Mouse (Mus musculus): ENCODE data around the gene Dpp10. TPM values are rescaled to one million over a fixed set of nuclear protein-coding genes. Genes with fewer than 3 reads are reported as not detected.

Gene Dpp10
- 43.6 and 45.1 TPM in 2 replicates for total RNA-seq (2014; rRNA removed)
- polyA plus RNA-seq (2015; fragmentation: Nextera tagmentation; extraction: Ambion mirVana), result 22.9 and 23.3 TPM in 2 replicates

DNA sequence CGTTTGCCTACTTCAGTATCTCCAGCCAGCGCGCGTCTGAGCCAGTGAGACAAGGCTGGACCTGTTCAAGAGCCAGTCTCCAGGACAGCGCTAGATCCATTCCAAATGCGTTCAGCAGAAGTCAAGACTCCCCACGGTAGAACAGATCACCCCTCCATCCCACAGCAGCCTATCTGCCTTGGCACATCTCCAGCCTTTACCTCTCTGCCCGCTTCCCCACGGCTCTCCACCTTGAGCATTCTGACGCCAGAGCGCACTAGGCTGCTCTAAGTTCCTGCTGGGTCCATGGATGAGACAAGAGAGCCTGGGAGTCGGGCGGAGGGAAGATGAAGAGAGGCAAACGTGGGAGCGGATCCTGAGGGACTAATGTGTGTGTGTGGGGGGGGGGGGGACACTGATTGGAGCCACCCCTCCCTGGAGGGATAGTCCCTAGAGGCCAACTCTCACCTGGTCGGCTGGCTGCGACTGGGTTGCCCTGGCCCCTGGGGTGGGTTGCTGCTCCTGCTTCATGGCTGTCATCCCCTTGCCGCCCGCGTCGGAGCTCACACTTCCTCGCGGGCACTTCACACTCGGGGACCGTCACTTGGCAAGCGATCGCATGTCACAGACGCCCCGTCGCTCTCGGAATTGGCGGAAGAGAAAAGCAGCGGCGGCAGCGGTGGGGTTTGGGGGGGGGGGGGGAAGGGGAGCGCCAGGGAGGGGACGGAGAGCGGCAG, at the start of gene Dpp10:
Gene Dpp10 (minus strand): TSS at position 635 of the 716 bp plus-strand sequence.
- 2% methylated on average over 32 of the region's 38 CpGs for WGBS
- H3K4me1 ChIP-seq (ENCODE audit: insufficient read depth, low read length), result no peaks in the 10 kb centered on the region
- H3K9ac ChIP-seq (replicated peaks; ENCODE audit: low read length), result peak within 1 kb of the TSS; percentile 71
- peak within 1 kb of the TSS; percentile 70 for H3K4me2 ChIP-seq (ENCODE audit: low read depth, low read length)
- peak within 1 kb of the TSS; percentile 66 for H3K4me3 ChIP-seq (ENCODE audit: low read length)
- H3K27me3 ChIP-seq (ENCODE audit: insufficient read depth, low read length), result no peaks in the 10 kb centered on the region
- ATAC-seq (peak; percentile 57), DNase-seq (ENCODE audit: low spot score) (peak; percentile 69)
- H3K27ac ChIP-seq, result peak within 1 kb of the TSS; percentile 84
- no peaks in the 10 kb centered on the region for H3K36me3 ChIP-seq (ENCODE audit: insufficient read depth, low read length)
- H3K9me3 ChIP-seq (ENCODE audit: low read length), result no peaks in the 10 kb centered on the region
- no peak for TF ChIP-seq CTCF (IDR thresholded peaks at IDR 0.05; ENCODE audit: low read depth)

DNA sequence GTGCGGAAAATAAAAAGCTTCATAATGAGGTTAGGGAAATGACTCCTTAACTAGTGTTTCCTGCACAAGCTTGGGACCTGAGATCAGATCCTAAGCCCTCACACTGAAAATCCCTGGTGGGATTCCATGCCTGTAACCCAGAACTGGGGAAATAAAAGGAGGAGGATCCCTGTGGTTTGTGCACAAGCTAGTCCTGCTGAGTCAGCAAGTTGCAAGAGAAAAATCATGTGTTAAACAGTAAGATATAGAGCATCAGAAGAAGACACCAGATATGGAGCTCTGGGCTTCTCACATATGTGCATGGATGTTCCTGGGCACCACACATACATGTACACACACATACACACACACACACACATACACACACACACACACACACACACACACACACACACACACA, 3.2 kb upstream of the Dpp10 start:
- ATAC-seq (no peak), DNase-seq (ENCODE audit: low spot score) (no peak)
- Histone ChIP-seq H3K36me3 (ENCODE audit: insufficient read depth, low read length) (no peaks in the 10 kb centered on the region), H3K27ac (no peak overlapping the region), H3K4me2 (ENCODE audit: low read depth, low read length) (no peak overlapping the region), H3K9me3 (ENCODE audit: low read length) (no peaks in the 10 kb centered on the region), H3K27me3 (ENCODE audit: insufficient read depth, low read length) (no peaks in the 10 kb centered on the region), H3K4me1 (ENCODE audit: insufficient read depth, low read length) (no peaks in the 10 kb centered on the region), H3K4me3 (ENCODE audit: low read length) (no peak overlapping the region), H3K9ac (replicated peaks; ENCODE audit: low read length) (no peak overlapping the region)
- 95% methylated on average over 1 of the region's 1 CpGs for WGBS
- TF ChIP-seq CTCF (IDR thresholded peaks at IDR 0.05; ENCODE audit: low read depth), result no peak

- Histone ChIP-seq H3K27ac (peak overlapping the region; percentile 84), H3K9ac (replicated peaks; ENCODE audit: low read length) (peak overlapping the region; percentile 71), H3K36me3 (ENCODE audit: insufficient read depth, low read length) (no peaks in the 10 kb centered on the region), H3K4me1 (ENCODE audit: insufficient read depth, low read length) (no peaks in the 10 kb centered on the region), H3K4me3 (ENCODE audit: low read length) (peak overlapping the region; percentile 66), H3K4me2 (ENCODE audit: low read depth, low read length) (peak overlapping the region; percentile 70), H3K27me3 (ENCODE audit: insufficient read depth, low read length) (no peaks in the 10 kb centered on the region), H3K9me3 (ENCODE audit: low read length) (no peaks in the 10 kb centered on the region)
- TF ChIP-seq CTCF (IDR thresholded peaks at IDR 0.05; ENCODE audit: low read depth), result peak; percentile 41
- peak; percentile 91 for ATAC-seq
- WGBS, result under 1% methylated on average over 36 of the region's 44 CpGs
- DNase-seq (ENCODE audit: low spot score), result peak; percentile 85
Measured at GRCm38 (mm10) chr1:124045761-124046300, 472 bp upstream of the Dpp10 start.

GRCm38 (mm10) chr1:124044161-124044560, 1.2 kb downstream of the Dpp10 start:
- Histone ChIP-seq H3K36me3 (ENCODE audit: insufficient read depth, low read length) (no peaks in the 10 kb centered on the region), H3K27ac (peak overlapping the region; percentile 84; the same call in 1 of the 2 replicates), H3K4me2 (ENCODE audit: low read depth, low read length) (peak overlapping the region; percentile 70), H3K4me1 (ENCODE audit: insufficient read depth, low read length) (no peaks in the 10 kb centered on the region), H3K9me3 (ENCODE audit: low read length) (no peaks in the 10 kb centered on the region), H3K4me3 (ENCODE audit: low read length) (peak overlapping the region; percentile 66), H3K27me3 (ENCODE audit: insufficient read depth, low read length) (no peaks in the 10 kb centered on the region), H3K9ac (replicated peaks; ENCODE audit: low read length) (peak overlapping the region; percentile 71)
- DNase-seq (ENCODE audit: low spot score) (peak; percentile 33), ATAC-seq (no peak)
- 7% methylated on average over 12 of the region's 12 CpGs for WGBS
- TF ChIP-seq CTCF (IDR thresholded peaks at IDR 0.05; ENCODE audit: low read depth), result no peak

DNA sequence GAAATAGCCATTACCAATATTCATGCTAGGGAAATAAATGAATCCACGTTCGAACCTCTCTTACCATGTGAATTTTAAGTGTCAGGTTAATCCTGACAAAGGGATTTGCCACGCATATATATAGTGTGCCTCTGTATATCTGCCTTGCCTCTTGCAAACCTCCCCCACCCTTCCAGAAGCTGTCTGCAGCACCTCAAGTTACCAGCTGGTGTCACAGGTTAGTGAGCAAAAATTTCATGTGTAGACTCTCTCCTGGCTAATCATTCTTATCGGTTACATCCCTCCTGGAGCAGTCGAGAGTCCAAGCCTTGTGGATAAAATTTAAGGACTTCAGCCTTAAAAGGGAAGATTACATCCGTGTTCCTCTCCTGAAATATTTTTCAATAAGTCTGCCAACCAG, 1.9 kb downstream of the Dpp10 start:
- DNase-seq (ENCODE audit: low spot score) (peak; percentile 59), ATAC-seq (no peak)
- Histone ChIP-seq H3K36me3 (ENCODE audit: insufficient read depth, low read length) (no peaks in the 10 kb centered on the region), H3K9me3 (ENCODE audit: low read length) (no peaks in the 10 kb centered on the region), H3K4me2 (ENCODE audit: low read depth, low read length) (peak overlapping the region; percentile 70), H3K4me1 (ENCODE audit: insufficient read depth, low read length) (no peaks in the 10 kb centered on the region), H3K4me3 (ENCODE audit: low read length) (peak overlapping the region; percentile 66), H3K9ac (replicated peaks; ENCODE audit: low read length) (peak overlapping the region; percentile 71), H3K27me3 (ENCODE audit: insufficient read depth, low read length) (no peaks in the 10 kb centered on the region), H3K27ac (peak overlapping the region; percentile 84; the same call in 1 of the 2 replicates)
- WGBS, result 38% methylated on average over 6 of the region's 6 CpGs
- TF ChIP-seq CTCF (IDR thresholded peaks at IDR 0.05; ENCODE audit: low read depth), result peak; percentile 42

- no peak overlapping the region for H3K4me3 ChIP-seq (ENCODE audit: low read length)
- H3K4me1 ChIP-seq (ENCODE audit: insufficient read depth, low read length), result no peaks in the 10 kb centered on the region
- TF ChIP-seq CTCF (IDR thresholded peaks at IDR 0.05; ENCODE audit: low read depth), result peak; percentile 80
- WGBS, result 2% methylated on average over 3 of the region's 3 CpGs
- 0 out of 2 replicates have a peak overlapping the region, but pooled peaks have one; percentile 70 for H3K4me2 ChIP-seq (ENCODE audit: low read depth, low read length)
- no peaks in the 10 kb centered on the region for H3K9me3 ChIP-seq (ENCODE audit: low read length)
- ATAC-seq (no peak), DNase-seq (ENCODE audit: low spot score) (peak; percentile 77)
- no peak overlapping the region for H3K27ac ChIP-seq
- H3K27me3 ChIP-seq (ENCODE audit: insufficient read depth, low read length), result no peaks in the 10 kb centered on the region
- H3K9ac ChIP-seq (replicated peaks; ENCODE audit: low read length), result no peak overlapping the region
- no peaks in the 10 kb centered on the region for H3K36me3 ChIP-seq (ENCODE audit: insufficient read depth, low read length)
Measured at GRCm38 (mm10) chr1:124041559-124041958, 3.8 kb downstream of the Dpp10 start.
